Mouse (Mus musculus): ENCODE results near the gene H2-D1.

- TF ChIP-seq ZKSCAN1 (IDR thresholded peaks at IDR 0.05; ENCODE audit: low read depth, low read length) (no peak), POLR2A (IDR thresholded peaks at IDR 0.05; ENCODE audit: control insufficient read depth in 1 of 2, insufficient read depth in 1 of 2, low read depth in 1 of 2, low read length in 2 of 2, poor library complexity in 1 of 2) (no peak), ZNF384 (IDR thresholded peaks at IDR 0.05; ENCODE audit: low read depth, low read length) (no peak), CTCF (IDR thresholded peaks at IDR 0.05 in 2 of 3, conservative IDR thresholded peaks at IDR 0.05 in 1 of 3; ENCODE audit: control insufficient read depth in 1 of 3, insufficient read depth in 1 of 3, low read depth in 2 of 3, low read length in 3 of 3, poor library complexity in 1 of 3, severe bottlenecking in 1 of 3) (no peak; a peak in 1 of 6 replicates), MYC (IDR thresholded peaks at IDR 0.05; ENCODE audit: low read depth, low read length) (no peak), ZC3H11A (IDR thresholded peaks at IDR 0.05; ENCODE audit: low read depth, low read length) (no peak), E2F4 (IDR thresholded peaks at IDR 0.05; ENCODE audit: borderline replicate concordance, low read depth, low read length) (no peak), TCF12 (IDR thresholded peaks at IDR 0.05; ENCODE audit: low read depth, low read length) (no peak)
These were observed 6.8 kb upstream of the H2-D1 start for GRCm38 (mm10) chr17:35255704-35256103.
